Mouse (Mus musculus) urinary bladder, postnatal 14 days (tissue): ENCODE results near the gene Iqcn.

Source experiments
- DNase-seq: peaks from one replicate; pipeline ENCODE4 v3.0.0; 2021; ENCODE audit warnings: low spot score

The Iqcn gene

DNA sequence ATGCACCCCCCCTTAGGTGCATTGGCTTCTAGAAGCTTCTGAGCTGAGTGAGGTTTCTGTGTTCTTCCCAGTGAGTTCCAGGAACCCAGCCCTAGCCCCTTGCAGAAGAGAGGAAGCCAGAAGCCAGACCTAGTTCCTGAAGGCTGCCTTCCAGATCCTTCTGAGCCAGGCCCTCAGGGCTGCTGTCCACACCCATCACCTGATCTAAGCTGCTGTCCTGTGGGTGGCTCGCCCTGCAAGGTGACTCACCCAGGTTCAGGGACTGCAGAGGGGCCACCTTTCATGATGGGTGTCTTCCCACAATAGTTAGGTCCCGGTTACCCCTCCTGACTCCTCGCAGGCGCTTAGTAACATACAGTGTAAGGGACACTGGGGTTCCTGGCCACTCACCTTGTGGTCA lies 23.9 kb upstream of the Iqcn start:
- DNase-seq: no peak

DNA sequence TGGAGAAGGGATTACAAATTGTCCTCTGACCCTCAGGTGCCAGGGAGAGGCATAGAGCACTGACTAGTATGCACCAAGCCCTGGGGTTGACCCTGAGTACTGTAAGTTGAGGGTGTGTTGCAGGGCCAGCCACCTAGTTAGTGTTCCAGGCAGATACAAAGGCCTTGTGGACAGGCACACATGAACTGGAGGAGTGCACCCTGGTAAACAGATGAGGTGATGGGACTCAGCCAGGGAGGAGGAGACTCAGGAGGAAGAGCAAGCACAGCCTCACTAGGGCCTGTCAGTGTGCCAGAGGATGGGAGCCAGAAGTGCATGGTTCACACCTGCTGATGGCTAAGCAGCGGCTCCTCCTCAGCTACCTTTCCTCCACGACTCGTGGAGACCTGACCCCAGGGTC lies 23.2 kb upstream of the Iqcn start:
- DNase-seq: no peak

DNA sequence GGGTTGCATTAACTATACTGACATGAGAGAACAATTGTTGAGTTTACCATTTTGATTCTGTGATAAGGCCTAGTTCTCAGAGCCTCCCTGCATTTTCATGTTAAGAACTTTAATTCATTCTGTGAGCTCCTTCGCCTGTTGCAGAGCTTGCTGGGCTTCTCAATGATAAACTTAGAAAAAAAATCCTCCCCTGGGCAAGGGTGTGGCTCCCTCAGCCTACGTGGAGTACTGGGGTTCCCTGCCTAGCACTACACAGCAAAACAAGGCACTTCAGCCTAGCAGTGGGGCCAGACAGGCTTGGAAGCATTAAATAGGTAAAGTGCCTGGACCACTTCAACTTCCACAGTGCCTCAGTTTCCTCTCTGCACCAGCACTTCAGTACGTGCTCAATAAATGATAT lies 21.8 kb upstream of the Iqcn start:
- no peak for DNase-seq

- DNase-seq: peak; percentile 85
These were observed 21.1 kb upstream of the Iqcn start for GRCm38 (mm10) chr8:70682193-70682592.

DNA sequence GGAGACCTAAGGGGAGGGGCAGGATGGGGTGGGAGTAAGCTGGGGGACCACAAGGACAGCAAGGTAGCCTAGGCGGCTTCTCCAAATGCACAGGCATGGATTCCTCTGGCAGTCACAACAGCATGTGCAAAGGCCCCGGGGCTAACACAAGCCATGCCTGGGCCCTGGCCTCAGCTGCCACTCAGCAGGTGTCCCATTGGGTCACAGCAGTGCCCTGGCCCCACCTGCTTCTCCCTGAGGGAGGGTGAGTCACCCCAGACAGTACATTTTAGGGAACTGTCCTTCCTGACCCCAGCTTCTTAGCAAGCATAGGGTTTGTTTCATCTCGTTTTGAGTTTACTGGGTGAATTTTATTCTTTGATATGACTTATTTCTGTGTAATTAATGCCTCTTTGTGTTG lies 20.6 kb upstream of the Iqcn start:
- no peak for DNase-seq

GRCm38 (mm10) chr8:70684291-70684690 lies 19.0 kb upstream of the Iqcn start:
- DNase-seq: no peak

DNA sequence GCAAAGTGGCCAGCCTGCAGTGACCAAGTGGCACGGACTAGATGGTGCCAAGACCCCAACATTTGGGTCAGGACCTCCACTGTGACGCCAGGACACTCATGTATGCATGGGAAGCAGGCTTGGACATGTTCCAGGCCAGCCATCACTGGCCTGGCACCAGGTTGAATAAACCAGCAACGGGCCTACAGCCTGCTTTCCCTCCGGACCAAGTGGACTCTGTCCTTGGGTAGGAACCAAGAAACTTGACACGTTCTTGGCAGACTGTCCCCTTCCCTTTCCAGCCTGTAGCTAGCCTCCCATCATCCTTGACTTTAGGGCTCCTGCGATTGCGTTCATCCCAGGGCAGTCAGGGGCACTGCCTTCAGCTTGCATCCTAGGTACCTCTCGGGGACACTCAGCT lies 15.7 kb upstream of the Iqcn start:
- peak; percentile 76 for DNase-seq

GRCm38 (mm10) chr8:70688136-70688535 lies 15.1 kb upstream of the Iqcn start:
- DNase-seq: no peak

DNA sequence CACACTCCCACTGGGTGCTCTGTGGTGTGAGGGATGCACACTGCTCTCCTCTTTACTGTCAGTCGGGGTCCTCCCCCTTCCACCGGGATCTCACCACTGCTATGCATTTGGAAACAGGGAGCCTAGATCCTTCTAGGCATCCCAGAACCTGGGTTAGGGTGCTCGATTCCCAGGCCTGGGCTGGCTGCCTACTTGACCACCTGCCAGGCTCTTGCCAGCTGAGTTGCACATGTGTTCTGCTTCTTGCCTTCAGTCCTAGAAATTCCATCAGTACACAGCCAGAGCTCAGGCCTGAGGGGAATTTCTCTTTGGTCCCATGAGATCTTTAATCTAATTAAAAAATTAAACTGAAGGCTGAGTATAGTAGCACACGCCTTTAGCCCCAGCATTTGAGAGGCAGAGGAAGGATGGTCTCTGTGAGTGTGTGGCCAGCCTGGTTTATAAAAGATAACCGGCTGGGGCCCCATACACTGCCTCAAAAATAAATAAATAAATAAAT lies 13.3 kb upstream of the Iqcn start:
- no peak for DNase-seq

GRCm38 (mm10) chr8:70691230-70691629 lies 12.0 kb upstream of the Iqcn start:
- DNase-seq: no peak

DNA sequence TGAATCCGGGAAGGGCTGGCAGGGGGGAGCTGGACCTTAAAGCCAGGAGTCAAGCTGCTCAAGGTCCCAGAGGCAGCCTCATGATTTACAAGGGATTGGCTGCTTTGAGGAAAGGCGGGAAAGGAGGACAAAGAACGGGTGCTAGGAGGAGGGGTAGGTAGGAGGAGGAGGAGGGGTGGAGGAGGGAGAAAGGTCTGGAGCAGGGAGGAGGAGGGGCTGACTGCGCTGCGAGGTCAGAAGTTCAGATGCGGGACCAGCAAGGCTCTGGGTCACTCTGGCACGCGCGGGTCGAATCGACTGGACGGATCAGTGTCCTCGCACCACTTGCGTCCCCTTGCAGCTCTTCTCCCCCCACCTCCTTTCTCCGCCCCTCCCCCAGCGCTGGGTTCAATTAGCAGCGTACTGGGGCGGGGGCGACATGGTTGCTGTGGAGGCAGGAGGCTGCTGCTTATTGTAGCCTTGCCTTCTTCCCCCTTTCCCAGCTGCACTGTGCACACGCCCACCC lies 11.5 kb upstream of the Iqcn start:
- no peak for DNase-seq

- DNase-seq: no peak
These were observed 9.6 kb upstream of the Iqcn start for GRCm38 (mm10) chr8:70693636-70694035.

GRCm38 (mm10) chr8:70695318-70696018 lies 7.8 kb upstream of the Iqcn start:
- peak; percentile 82 for DNase-seq

DNA sequence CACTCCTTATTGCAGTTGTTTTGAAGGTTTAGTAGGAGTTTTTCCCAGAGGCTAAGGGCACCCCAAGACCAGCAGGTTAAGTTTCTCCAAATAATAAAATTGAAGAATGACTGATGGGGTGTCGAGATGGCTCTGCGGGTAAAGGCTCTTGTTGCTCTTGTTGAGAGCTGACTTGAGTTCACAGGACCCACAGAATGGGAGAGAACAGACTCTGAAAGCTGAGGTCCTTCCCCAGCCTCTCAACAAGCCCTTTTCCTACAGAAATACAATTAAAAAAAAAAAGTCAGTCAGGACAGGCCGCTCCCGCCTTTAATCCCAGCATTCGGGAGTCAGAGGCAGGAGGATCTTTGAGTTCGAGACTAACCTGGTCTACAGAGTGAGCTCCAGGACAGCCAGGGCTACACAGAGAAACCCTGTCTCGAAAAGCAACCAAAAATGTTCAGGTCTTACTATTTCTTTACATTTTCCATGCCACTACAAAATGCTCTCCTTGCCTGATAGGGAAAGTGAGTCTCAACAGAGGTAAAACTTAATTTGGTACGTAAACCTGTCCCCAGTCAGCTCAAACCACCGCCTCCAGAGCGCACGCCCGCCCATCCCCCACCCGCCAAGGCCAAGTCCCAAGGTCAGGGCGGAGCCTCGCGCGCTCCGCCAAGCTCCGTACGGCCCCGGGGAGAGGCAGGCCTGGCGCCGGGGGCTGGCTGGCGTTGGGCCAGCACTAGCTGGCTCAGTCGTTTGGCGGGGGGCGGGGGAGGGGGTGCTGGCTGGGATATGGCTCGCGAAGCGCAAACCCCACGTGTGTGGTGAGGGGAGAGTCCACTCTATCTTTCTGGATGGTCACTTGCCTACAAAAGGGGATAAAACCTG lies 7.0 kb upstream of the Iqcn start:
- DNase-seq: peak; percentile 74

GRCm38 (mm10) chr8:70696946-70697345 lies 6.3 kb upstream of the Iqcn start:
- no peak for DNase-seq

- DNase-seq: no peak
These were observed 5.6 kb upstream of the Iqcn start for GRCm38 (mm10) chr8:70697366-70698250.

DNA sequence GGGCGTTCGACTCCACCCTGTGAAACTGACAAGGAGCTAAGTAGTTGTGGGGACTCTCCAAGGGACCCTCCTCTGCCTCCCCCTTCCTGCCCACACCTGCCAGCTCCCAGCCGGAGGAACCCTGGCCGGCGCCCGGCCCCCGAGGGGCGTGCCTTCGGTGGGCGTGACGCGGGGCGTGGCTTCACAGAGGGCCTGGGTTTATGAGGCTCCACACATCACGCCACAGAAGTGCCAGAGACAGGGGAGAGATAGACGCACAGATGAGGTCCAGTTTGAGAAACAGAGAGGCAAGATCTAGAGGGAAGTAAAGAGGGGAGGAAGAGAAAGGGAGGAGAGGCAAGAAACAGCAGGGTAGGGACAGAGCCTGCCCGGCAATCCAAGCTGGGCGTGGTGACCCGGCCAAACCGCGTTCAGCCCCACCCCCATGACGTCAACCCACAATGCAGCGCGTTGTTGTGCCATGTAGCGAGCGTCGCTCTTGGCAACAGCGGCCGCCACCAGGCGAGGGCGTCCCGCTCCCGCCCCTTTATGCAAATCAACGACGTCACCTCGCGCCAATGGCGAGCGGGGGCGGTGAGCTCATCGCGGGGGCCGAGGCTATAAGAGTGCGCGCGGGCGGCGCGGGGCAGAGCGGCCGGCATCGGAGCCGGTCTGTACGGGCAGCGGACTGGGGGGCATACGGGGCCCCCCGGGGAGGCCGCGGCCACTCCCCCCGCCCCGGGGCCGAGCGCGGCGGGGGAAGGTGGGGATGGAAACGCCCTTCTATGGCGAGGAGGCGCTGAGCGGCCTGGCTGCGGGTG lies 4.7 kb upstream of the Iqcn start, which contains the start of gene Jund:
TSS of gene Jund (plus strand) at position 640 of the 800 bp plus-strand sequence.
- DNase-seq: peak; percentile 100

DNA sequence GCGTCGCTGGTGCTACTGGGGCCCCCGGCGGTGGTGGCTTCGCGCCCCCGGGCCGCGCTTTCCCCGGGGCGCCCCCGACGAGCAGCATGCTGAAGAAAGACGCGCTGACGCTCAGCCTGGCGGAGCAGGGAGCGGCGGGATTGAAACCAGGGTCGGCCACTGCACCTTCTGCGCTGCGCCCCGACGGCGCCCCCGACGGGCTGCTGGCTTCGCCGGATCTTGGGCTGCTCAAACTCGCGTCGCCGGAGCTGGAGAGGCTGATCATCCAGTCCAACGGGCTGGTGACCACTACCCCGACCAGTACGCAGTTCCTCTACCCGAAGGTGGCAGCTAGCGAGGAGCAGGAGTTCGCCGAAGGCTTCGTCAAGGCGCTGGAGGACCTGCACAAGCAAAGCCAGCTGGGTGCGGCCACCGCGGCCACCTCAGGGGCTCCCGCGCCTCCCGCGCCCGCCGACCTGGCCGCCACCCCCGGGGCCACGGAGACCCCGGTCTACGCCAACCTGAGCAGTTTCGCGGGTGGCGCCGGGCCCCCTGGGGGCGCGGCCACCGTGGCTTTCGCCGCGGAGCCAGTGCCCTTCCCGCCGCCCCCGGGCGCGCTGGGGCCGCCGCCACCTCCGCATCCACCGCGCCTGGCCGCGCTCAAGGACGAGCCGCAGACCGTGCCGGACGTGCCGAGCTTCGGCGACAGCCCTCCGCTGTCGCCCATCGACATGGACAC lies 4.0 kb upstream of the Iqcn start:
- peak; percentile 63 for DNase-seq

DNA sequence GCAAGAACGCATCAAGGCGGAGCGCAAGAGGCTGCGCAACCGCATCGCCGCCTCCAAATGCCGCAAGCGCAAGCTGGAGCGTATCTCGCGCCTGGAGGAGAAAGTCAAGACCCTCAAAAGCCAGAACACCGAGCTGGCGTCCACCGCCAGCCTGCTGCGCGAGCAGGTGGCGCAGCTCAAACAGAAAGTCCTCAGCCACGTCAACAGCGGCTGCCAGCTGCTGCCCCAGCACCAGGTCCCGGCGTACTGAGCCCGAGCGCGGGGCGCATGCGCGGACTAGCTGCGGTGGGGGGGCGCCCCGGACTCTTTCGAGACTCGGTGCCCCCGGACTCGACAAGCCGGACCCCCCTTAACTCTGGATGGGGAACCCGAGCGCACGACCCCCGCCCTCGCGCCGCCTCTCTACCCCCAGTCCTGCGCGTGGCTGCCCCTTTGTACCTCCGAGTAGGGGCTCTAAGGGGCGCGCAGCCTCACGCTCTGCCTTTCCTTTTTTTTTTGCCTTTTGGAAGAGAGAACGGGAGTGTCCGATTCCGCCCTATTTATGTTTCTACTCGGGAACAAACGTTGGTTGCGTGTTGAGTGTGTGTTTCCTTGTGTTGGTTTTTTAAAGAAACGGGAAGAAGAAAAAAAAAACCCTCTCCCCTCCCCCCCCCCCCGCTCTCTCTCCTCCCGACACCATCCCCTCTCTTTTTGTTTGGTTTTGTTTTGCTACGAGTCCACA lies 3.3 kb upstream of the Iqcn start:
- peak; percentile 79 for DNase-seq

GRCm38 (mm10) chr8:70700555-70700922 lies 2.7 kb upstream of the Iqcn start:
- DNase-seq: peak; percentile 93
